Mouse (Mus musculus) adrenal gland, postnatal 4 days (tissue): ENCODE results near the gene Abcc2. TPM values are rescaled to one million over a fixed set of nuclear protein-coding genes. Genes with fewer than 3 reads are reported as not detected.

Experiments
- DNase-seq, 2 experiments: peaks; one replicate each; pipeline ENCODE4 v3.0.0; 2021 to 2022; ENCODE audit warnings: low spot score in 2 of 2, mixed read lengths in 2 of 2
- total RNA-seq, 2 experiments: library from RNA; stranded (reverse); gene quantifications; 2 replicates each; pipeline ENCODE4 v1.2.3; 2021

Abcc2 gene
- total RNA-seq, 2 experiments from 2014 or later, result 2.6 to 9.8 TPM

- DNase-seq, result no peak
Measured at GRCm38 (mm10) chr19:43851996-43852630, 70.1 kb downstream of the Abcc2 start.

GRCm38 (mm10) chr19:43852837-43853545 is 71.0 kb downstream of the Abcc2 start:
- DNase-seq, result no peak

GRCm38 (mm10) chr19:43857347-43857746 is 75.4 kb downstream of the Abcc2 start:
- no peak for DNase-seq

GRCm38 (mm10) chr19:43870418-43870817 is 88.4 kb downstream of the Abcc2 start:
- DNase-seq, result no peak

- no peak for DNase-seq
Measured at GRCm38 (mm10) chr19:43874351-43874750, 92.4 kb downstream of the Abcc2 start.

GRCm38 (mm10) chr19:43875996-43876395 is 94.0 kb downstream of the Abcc2 start:
- DNase-seq, result no peak

- DNase-seq, result no peak
Measured at GRCm38 (mm10) chr19:43877364-43877763, 95.4 kb downstream of the Abcc2 start.

GRCm38 (mm10) chr19:43878111-43879092 is 96.4 kb downstream of the Abcc2 start:
- DNase-seq, result no peak

- peak; percentile 44 to 64 for DNase-seq
Measured at GRCm38 (mm10) chr19:43879401-43880212, 97.6 kb downstream of the Abcc2 start.

GRCm38 (mm10) chr19:43880420-43880819 is 98.4 kb downstream of the Abcc2 start:
- DNase-seq, result no peak

GRCm38 (mm10) chr19:43881615-43882014 is 99.6 kb downstream of the Abcc2 start:
- no peak for DNase-seq

- no peak for DNase-seq
Measured at GRCm38 (mm10) chr19:43882895-43883573, 101.0 kb downstream of the Abcc2 start.

GRCm38 (mm10) chr19:43884668-43885498 is 102.9 kb downstream of the Abcc2 start:
- DNase-seq, result no peak

- no peak for DNase-seq
Measured at GRCm38 (mm10) chr19:43886371-43887099, 104.5 kb downstream of the Abcc2 start.

GRCm38 (mm10) chr19:43887242-43887641 is 105.2 kb downstream of the Abcc2 start:
- DNase-seq, result no peak

GRCm38 (mm10) chr19:43887725-43888124 is 105.7 kb downstream of the Abcc2 start:
- DNase-seq, result no peak
